Mouse (Mus musculus): ENCODE measurements around the gene 4430402I18Rik. TPM values are rescaled to one million over a fixed set of nuclear protein-coding genes. Genes with fewer than 3 reads are reported as not detected.

Gene 4430402I18Rik
- total RNA-seq, 2 experiments from 2014 or later = 0.56 to 0.67 TPM

- DNase-seq = no peak
These were observed 578 bp upstream of the 4430402I18Rik start for GRCm38 (mm10) chr19:28968178-28968577.

- DNase-seq = no peak
These were observed 3.1 kb downstream of the 4430402I18Rik start for GRCm38 (mm10) chr19:28964552-28964903.

GRCm38 (mm10) chr19:28963842-28964551 lies 3.6 kb downstream of the 4430402I18Rik start, which contains the start of gene Plpp6:
Gene Plpp6 (plus strand): TSS chr19:28963953.
- peak; percentile 75 for DNase-seq

- no peak for DNase-seq
These were observed 4.1 kb downstream of the 4430402I18Rik start for GRCm38 (mm10) chr19:28963513-28963841.

GRCm38 (mm10) chr19:28963113-28963512 lies 4.5 kb downstream of the 4430402I18Rik start:
- DNase-seq = no peak

GRCm38 (mm10) chr19:28951251-28951650 lies 16.3 kb downstream of the 4430402I18Rik start:
- DNase-seq = no peak

- no peak for DNase-seq
These were observed 20.3 kb downstream of the 4430402I18Rik start for GRCm38 (mm10) chr19:28947311-28947710.

- peak; percentile 20 for DNase-seq
These were observed 20.8 kb downstream of the 4430402I18Rik start for GRCm38 (mm10) chr19:28946782-28947181.

- no peak for DNase-seq
These were observed 26.3 kb downstream of the 4430402I18Rik start for GRCm38 (mm10) chr19:28941271-28941670.

- DNase-seq = no peak
These were observed 27.3 kb downstream of the 4430402I18Rik start for GRCm38 (mm10) chr19:28940135-28940874.

GRCm38 (mm10) chr19:28934897-28935296 lies 32.7 kb downstream of the 4430402I18Rik start:
- DNase-seq = no peak

- DNase-seq = no peak
These were observed 38.6 kb downstream of the 4430402I18Rik start for GRCm38 (mm10) chr19:28929034-28929433.

GRCm38 (mm10) chr19:28927396-28927795 lies 40.2 kb downstream of the 4430402I18Rik start:
- DNase-seq = no peak

- no peak for DNase-seq
These were observed 41.2 kb downstream of the 4430402I18Rik start for GRCm38 (mm10) chr19:28926366-28926765.

GRCm38 (mm10) chr19:28917839-28918238 lies 49.8 kb downstream of the 4430402I18Rik start:
- DNase-seq = no peak

- no peak for DNase-seq
These were observed 51.1 kb downstream of the 4430402I18Rik start for GRCm38 (mm10) chr19:28916492-28916891.

GRCm38 (mm10) chr19:28915602-28916250 lies 51.9 kb downstream of the 4430402I18Rik start:
- DNase-seq = no peak

GRCm38 (mm10) chr19:28914598-28914997 lies 53.0 kb downstream of the 4430402I18Rik start:
- DNase-seq = no peak

GRCm38 (mm10) chr19:28908693-28909092 lies 58.9 kb downstream of the 4430402I18Rik start:
- DNase-seq = no peak

- no peak for DNase-seq
These were observed 59.4 kb downstream of the 4430402I18Rik start for GRCm38 (mm10) chr19:28908186-28908585.

- no peak for DNase-seq
These were observed 64.0 kb downstream of the 4430402I18Rik start for GRCm38 (mm10) chr19:28903536-28904119.

GRCm38 (mm10) chr19:28902806-28903205 lies 64.8 kb downstream of the 4430402I18Rik start:
- DNase-seq = no peak

GRCm38 (mm10) chr19:28902111-28902510 lies 65.5 kb downstream of the 4430402I18Rik start:
- no peak for DNase-seq
